Mouse (Mus musculus): ENCODE data around the gene Dnmt3l. TPM values are rescaled to one million over a fixed set of nuclear protein-coding genes. Genes with fewer than 3 reads are reported as not detected.
"Not testable (repeated sequence)": the region's sequence is repeated elsewhere in the genome, so short reads cannot be mapped to it uniquely, and the experiment has no call there.

Dnmt3l gene
- polyA plus RNA-seq, 1 experiment from 2014 or later: 0.62 TPM

GRCm38 (mm10) chr10:78095221-78095620 is 53.5 kb downstream of the Dnmt3l start:
- Histone ChIP-seq H3K4me3 (replicated peaks; ENCODE audit: low read depth, low read length) (no peak overlapping the region), H3K9ac (ENCODE audit: low read depth, low read length) (no peak overlapping the region), H3K4me2 (ENCODE audit: low read length) (no peak overlapping the region), H3K4me1 (replicated peaks; ENCODE audit: insufficient read depth, low read length) (no peaks in the 10 kb centered on the region), H3K36me3 (ENCODE audit: insufficient read depth, low read length) (no peaks in the 10 kb centered on the region), H3K27me3 (ENCODE audit: insufficient read depth, low read length) (no peaks in the 10 kb centered on the region), H3K9me3 (replicated peaks; ENCODE audit: low read length) (no peaks in the 10 kb centered on the region), H3K27ac (no peak overlapping the region)
- no peak for DNase-seq (ENCODE audit: low spot score)
- ATAC-seq (replicated peaks; ENCODE audit: low FRiP score, low read depth): no peak
- TF ChIP-seq CTCF (IDR thresholded peaks at IDR 0.05; ENCODE audit: low read depth): no peak

- Histone ChIP-seq H3K4me3 (replicated peaks; ENCODE audit: low read depth, low read length) (no peak overlapping the region), H3K9ac (ENCODE audit: low read depth, low read length) (no peak overlapping the region), H3K36me3 (ENCODE audit: insufficient read depth, low read length) (no peaks in the 10 kb centered on the region), H3K4me1 (replicated peaks; ENCODE audit: insufficient read depth, low read length) (peaks cover 2% of the 10 kb centered on the region; the same call in 1 of the 2 replicates), H3K9me3 (replicated peaks; ENCODE audit: low read length) (no peaks in the 10 kb centered on the region), H3K27ac (no peak overlapping the region), H3K27me3 (ENCODE audit: insufficient read depth, low read length) (no peaks in the 10 kb centered on the region), H3K4me2 (ENCODE audit: low read length) (no peak overlapping the region)
- no peak for TF ChIP-seq CTCF (IDR thresholded peaks at IDR 0.05; ENCODE audit: low read depth)
- WGBS: 77% methylated on average over 5 of the region's 5 CpGs
- DNase-seq (ENCODE audit: low spot score) (no peak), ATAC-seq (replicated peaks; ENCODE audit: low FRiP score, low read depth) (no peak)
These were observed 54.5 kb downstream of the Dnmt3l start for GRCm38 (mm10) chr10:78095954-78096931.

GRCm38 (mm10) chr10:78099860-78100259 is 58.1 kb downstream of the Dnmt3l start:
- not testable (repeated sequence) for DNase-seq (ENCODE audit: low spot score); H3K9me3 ChIP-seq (replicated peaks; ENCODE audit: low read length); H3K27ac ChIP-seq; ATAC-seq (replicated peaks; ENCODE audit: low FRiP score, low read depth); H3K36me3 ChIP-seq (ENCODE audit: insufficient read depth, low read length); H3K9ac ChIP-seq (ENCODE audit: low read depth, low read length); H3K27me3 ChIP-seq (ENCODE audit: insufficient read depth, low read length); H3K4me2 ChIP-seq (ENCODE audit: low read length); H3K4me3 ChIP-seq (replicated peaks; ENCODE audit: low read depth, low read length)
- H3K4me1 ChIP-seq (replicated peaks; ENCODE audit: insufficient read depth, low read length): peaks cover 19% of the 10 kb centered on the region; the same call in 1 of the 2 replicates

GRCm38 (mm10) chr10:78100989-78101780 is 59.4 kb downstream of the Dnmt3l start:
- H3K4me1 ChIP-seq (replicated peaks; ENCODE audit: insufficient read depth, low read length): peaks cover 28% of the 10 kb centered on the region; the same call in 1 of the 2 replicates
- peak overlapping the region; percentile 37 for H3K27ac ChIP-seq
- H3K4me2 ChIP-seq (ENCODE audit: low read length): peak overlapping the region; percentile 52
- H3K4me3 ChIP-seq (replicated peaks; ENCODE audit: low read depth, low read length): peak overlapping the region; percentile 16; the same call in 1 of the 2 replicates
- H3K36me3 ChIP-seq (ENCODE audit: insufficient read depth, low read length): no peaks in the 10 kb centered on the region
- no peak for TF ChIP-seq CTCF (IDR thresholded peaks at IDR 0.05; ENCODE audit: low read depth)
- 16% methylated on average over 15 of the region's 16 CpGs for WGBS
- ATAC-seq (replicated peaks; ENCODE audit: low FRiP score, low read depth): peak; percentile 41
- no peaks in the 10 kb centered on the region for H3K27me3 ChIP-seq (ENCODE audit: insufficient read depth, low read length)
- peak; percentile 81 for DNase-seq (ENCODE audit: low spot score)
- H3K9ac ChIP-seq (ENCODE audit: low read depth, low read length): 0 out of 2 replicates have a peak overlapping the region, but pooled peaks have one; percentile 35
- no peaks in the 10 kb centered on the region for H3K9me3 ChIP-seq (replicated peaks; ENCODE audit: low read length)

GRCm38 (mm10) chr10:78104555-78105490 is 63.1 kb downstream of the Dnmt3l start:
- Histone ChIP-seq H3K9ac (ENCODE audit: low read depth, low read length) (no peak overlapping the region), H3K4me3 (replicated peaks; ENCODE audit: low read depth, low read length) (no peak overlapping the region), H3K27me3 (ENCODE audit: insufficient read depth, low read length) (no peaks in the 10 kb centered on the region), H3K36me3 (ENCODE audit: insufficient read depth, low read length) (no peaks in the 10 kb centered on the region), H3K27ac (peak overlapping the region; percentile 81), H3K4me2 (ENCODE audit: low read length) (no peak overlapping the region), H3K9me3 (replicated peaks; ENCODE audit: low read length) (no peaks in the 10 kb centered on the region), H3K4me1 (replicated peaks; ENCODE audit: insufficient read depth, low read length) (peaks cover 28% of the 10 kb centered on the region; the same call in 1 of the 2 replicates)
- 50% methylated on average over 11 of the region's 11 CpGs for WGBS
- DNase-seq (ENCODE audit: low spot score) (peak; percentile 88), ATAC-seq (replicated peaks; ENCODE audit: low FRiP score, low read depth) (peak; percentile 59)
- no peak; the same call in 1 of the 2 replicates for TF ChIP-seq CTCF (IDR thresholded peaks at IDR 0.05; ENCODE audit: low read depth)
